Mouse (Mus musculus) brain, adult 2 months (tissue): Measurements from ENCODE around the gene Mxd4.

Experiments
- DNase-seq: peaks from one replicate; pipeline ENCODE4 v3.0.0; 2011; ENCODE audit warnings: low read depth, low spot score

The Mxd4 gene

DNA sequence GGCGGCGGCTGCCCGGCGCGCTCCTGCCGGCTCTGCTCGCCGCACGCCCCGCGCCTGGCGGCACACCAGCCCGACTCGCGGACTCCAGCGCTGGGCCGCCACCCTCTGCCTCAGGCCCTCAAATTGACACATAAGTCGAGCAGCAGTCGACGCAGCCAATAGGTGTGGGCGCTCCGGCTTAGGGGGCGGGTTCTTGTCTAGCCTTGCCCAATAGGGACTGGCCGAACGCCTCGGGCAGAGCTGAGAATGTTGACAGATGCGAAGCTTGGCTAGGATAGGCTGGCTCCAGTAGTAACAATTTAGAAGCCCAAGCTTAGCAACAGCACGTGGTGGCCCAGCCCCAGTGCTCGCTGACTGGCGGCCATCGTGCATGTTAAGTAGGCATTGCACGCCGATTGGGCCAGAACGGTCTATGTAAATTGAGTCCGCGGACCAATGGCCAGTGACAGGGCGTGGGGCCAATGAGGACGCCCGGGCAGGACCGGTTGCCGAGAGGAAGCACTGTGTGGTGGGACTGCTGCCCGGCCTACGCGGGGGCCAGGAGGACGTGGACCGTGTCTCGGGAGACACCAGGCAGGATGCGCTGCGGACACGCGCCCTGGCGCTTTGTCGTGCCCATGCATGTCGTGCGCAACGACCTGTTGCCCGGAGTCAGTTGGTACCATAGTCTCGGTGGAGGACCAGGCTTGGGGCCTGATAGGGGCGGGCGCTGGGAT is at the start of gene Mxd4:
Gene Mxd4, minus strand, starts transcription at position 120 of the 716 bp plus-strand sequence.
- peak; percentile 100 for DNase-seq

DNA sequence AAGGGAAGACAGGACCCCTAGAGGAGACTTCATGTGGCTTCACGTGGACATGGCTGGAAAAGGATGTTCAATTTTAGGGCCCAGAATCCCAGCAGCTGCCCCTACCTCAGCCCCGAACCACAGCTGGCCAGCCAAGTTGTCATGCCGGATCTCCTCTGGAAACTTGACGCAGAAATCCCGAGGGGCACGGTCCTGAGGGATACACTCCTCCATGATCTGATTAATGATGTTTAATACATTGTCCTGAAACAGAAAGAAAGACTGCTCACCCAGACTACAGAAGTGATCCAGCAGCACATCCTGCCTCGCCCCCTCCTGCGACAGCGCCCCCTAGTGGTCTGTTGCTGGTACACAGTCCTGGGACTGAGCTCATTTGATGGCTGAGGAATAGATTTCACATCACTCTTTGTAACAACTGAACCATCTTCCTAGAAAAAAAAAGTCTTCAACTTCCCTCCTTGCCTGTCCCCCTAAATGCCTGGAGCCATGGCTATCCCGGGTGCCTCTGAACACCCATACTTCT is 48.4 kb upstream of the Mxd4 start:
- DNase-seq = peak; percentile 58

DNA sequence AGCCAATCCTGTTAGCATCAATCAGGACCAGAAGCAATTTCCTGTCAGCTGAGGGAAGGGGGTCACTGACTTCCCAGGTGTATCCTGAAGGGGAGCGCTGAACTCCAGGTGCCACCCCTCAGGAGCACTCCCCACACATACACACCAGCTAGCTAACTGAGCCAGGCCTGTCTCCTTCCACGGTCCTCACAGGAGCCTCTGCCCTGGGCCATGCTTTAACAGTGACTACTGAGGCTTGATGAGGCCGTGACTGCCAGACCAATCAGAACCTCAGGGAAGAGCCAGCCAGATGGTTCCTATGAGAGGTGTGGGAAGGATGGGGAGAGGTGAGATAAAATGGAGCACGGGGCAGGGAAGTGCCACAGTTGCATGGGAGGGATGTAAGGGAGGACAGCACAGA is 47.5 kb upstream of the Mxd4 start:
- DNase-seq = peak; percentile 63

DNA sequence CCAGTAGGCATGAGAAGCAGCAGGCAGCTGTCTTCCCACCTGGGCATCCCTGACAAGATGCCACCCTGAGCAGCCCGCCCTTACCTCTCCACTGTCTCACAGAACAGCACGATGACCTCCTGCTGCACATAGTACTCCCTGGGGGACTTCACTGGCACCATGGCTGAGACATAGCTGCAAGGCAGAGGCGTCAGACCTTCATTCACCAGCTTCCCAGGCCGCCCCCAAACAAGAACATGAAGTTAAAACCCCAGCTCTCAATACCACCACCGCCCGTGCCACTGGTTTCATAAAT is 45.6 kb upstream of the Mxd4 start:
- DNase-seq = no peak

DNA sequence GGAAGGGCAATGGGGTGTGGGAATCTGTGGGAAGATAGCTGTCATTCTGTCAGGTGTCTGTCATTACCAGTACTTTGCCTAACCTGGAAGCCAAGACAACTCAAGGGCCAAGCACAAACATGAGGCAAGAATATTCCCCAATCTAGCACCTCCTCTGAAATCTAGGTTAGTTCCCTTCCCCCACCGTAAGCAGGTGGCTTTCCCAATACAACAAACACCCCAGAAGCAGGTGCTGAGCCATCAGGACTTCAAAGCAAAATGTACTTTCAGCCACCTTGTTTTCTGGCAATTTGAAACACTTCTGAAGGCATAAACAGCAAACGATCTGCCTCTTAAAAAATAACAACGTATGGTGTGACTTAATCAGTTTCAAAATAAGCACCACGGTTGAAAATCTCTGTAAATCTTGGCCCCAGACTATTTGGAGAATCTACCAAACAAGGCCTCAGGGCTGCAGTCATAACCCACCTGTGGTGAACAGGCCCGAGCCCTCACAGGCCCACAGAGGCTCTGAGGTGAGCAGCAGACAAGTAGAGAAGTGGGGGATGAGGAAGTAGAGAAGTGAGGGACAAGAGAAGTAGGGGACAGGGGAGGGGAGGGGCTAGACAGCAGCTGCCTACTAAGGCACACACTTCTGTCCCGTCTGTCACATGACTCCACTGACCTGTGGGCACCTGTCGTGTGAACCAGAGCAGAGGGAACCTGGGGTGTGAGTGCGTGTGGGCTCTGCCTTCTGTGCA is 45.1 kb upstream of the Mxd4 start:
- DNase-seq = peak; percentile 75

DNA sequence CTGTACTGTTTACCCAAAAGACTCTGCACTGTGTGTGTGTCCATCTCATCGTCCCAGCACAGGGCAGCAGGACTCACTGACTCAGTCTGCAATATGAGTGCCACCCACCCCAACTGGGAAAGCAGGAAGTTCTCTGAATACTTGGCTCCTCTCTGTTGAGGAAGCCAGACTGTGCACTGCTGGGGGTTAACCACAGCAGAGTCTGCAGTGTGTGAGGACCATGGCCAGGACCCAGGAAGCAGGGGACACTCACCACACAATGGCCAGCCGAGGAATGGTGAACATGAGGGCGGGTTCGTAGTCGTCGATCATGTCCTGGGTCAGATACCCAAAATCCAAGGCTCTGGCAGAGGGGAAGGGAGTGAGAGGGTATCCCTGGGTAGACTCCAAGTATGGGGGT is 44.4 kb upstream of the Mxd4 start:
- DNase-seq = no peak

DNA sequence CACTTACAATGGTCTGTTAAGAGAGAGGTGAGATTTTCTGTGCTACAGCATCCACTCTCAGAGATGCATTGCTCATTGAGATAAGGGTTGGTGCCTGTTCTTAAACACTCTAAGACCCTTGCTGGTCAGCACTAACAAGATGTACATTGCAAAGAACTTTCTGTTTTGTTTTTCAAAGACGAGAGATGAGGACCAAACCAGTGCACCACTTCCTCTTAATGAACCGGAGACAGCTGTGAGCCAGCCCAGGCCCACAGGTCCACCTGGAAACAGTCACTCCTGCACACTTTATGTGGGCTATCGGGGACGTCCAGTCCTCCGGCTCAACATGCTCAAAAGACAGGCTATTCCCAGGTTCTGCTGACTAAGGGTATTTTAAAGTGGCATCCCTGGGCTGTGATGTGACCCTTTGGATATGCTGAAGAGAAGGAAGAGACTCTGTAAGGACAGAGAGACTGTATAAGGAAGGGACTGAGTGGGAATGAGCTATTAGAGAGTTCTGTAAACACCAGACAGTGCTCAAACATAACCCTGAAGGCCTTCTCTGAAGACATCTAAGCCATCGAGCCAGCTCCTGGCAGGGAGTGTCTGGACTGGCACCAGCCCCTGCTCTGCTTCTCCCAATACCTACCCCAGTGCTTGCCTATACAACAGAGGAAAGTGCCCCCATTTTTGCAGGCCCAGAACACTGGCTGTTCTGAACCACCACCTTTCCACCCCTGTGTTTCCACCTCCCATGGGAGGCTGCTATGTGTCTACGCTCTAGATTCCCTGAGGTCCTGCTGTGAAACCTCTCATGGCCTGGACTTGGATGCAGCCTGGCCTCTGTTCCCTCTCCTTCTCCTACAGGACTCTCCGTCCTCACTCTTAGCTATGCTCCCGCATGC is 43.3 kb upstream of the Mxd4 start:
- peak; percentile 53 for DNase-seq

DNA sequence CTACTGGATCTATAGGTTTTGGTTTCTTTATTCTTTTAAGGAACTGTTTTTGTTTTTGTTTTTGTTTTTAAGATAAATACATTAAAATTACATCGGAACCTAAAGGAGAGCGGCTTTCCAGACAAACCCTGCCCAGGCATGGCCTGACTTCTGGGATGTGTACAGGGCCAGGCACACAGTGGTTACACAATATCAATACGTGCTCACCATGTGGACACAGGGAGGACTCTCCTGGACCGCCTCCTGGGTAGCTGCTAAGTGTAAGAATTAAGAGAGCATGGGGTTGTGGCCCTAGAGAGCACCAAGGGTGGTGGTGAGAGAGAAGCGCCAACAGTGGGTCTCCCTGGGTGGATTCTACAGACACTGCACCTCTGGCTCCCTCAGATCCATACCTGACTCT is 42.0 kb upstream of the Mxd4 start:
- no peak for DNase-seq

DNA sequence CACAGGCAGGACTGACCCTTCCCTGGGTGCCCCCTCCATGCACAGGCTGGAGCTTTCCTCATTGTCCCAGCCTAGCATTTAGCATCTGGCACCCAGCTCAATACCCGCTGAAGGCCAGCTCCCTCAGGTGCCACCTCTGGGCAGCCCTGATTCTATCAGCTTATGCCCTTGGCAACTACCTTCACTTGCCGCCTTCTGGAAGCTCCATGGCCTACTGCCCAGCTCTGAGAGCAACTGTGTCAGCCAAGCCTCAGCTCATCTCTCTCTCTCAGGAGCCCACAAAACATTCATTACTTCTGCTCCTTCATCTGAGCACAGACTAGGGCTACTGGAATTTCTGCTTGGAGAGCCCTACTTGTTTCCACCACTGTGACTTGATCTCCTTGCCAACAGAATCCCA is 38.0 kb upstream of the Mxd4 start:
- peak; percentile 87 for DNase-seq

DNA sequence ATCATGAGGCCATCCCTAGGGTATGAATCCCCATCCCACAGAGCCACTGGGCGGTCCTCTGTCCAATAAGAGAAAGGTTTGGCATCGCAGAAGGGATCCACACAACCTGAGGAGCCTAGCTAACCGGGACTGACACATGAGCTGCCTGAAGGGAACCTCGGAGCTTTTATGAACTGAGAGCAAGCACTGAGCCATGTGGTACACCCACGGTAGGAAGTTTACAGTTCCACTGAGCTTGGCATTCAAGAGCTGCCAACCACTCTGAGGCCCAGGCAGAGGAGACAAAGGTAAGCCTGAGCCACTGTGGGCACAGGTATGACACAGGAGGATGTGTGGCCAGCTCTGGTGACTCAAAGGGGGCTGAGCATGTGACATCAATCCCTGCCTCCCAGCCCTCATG is 37.0 kb upstream of the Mxd4 start:
- DNase-seq = peak; percentile 74

DNA sequence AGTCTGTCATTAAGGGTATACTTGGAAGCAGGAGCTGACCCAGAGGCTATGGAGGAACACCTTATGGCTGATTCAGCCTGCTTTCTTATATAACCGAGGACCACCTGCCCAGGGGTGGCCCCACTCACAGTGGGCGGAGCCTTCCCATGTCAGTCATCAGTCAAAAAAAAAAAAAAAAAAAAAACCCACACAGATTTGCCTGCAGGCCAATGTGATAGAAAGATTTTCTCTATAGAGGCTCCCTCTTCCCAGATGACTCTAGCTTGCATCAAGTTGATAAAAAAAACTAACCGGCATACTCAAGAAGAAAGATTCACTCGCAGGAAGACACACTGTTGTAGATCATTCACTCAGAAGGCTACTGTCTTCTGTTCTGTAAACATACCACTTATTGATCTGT is 32.5 kb upstream of the Mxd4 start:
- DNase-seq = no peak

DNA sequence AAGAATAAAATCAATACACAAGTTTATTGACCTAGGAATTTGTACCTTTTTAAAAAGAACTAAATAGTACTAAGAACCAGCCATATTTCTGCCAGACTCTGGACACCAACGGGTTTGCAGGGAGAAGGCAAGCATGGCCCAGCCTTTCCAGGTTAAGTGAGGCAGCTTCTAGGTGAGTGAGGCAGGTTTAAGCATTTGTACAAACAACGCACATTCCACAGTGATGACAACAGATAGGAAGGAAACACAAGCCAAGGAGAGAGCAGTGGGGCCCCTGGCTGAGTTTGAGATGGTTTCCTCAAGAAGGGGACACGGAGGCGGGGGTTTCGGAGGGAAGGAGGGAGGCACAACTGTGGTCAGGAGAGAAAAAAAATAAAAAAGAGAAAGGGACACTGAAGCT is 31.2 kb upstream of the Mxd4 start:
- no peak for DNase-seq

DNA sequence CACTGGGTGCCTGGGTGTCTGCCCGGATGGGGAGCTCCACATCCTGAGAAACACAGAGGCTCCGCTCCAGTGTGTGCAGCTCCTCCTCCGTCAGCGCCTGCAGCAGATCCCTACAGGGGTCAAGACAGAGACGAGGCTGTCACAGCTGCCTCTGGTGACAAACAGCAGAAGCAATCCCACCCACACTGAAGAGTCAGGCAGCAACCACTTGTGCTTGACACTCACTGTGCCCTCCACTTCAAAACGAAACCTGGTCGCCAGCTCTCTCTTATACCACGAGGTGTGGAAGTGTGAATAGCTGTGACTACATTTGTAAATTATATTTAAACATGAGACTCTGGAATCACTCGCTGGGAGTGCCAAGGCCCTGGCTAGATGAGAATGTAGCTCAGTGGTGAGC is 30.2 kb upstream of the Mxd4 start:
- DNase-seq = peak; percentile 56

DNA sequence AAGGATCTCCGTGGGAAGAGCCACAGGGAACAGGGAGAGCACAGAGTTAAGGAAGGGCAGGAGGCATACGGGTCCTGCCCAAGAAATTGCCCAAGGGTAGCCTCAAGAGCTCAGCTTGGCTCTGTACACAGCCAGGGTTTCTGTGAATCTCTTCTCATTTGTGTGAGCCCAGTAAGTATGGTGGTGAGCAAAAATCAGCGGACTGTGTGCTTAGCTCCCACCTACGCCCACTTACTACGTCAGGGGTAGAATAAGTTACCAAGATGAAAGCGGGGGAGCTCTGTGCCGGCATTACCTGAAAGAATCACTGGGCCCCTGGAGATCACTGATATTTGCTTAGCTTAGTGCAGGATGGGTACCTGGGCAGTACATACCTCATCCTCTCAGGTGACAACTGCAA is 28.5 kb upstream of the Mxd4 start:
- DNase-seq = peak; percentile 63

DNA sequence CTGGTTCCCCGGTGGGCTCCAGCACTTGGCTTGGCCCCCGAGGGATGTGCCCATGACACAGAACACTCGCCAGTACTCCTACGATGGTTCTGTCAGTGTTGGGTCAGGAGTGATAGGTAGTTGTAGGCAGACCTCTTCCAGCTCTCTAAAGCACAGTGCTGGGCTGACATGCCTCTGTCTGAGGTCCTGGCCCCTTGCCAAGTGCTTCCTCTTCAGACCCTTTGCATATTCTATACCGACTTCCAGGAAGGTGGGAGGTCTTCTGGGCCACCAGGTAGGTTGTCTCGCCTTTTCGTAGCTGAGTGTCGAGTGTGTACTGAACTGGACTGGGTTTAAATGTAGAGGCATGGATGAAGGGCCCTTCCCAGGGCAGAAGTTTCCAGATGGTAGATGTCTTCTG is 26.1 kb upstream of the Mxd4 start:
- no peak for DNase-seq

DNA sequence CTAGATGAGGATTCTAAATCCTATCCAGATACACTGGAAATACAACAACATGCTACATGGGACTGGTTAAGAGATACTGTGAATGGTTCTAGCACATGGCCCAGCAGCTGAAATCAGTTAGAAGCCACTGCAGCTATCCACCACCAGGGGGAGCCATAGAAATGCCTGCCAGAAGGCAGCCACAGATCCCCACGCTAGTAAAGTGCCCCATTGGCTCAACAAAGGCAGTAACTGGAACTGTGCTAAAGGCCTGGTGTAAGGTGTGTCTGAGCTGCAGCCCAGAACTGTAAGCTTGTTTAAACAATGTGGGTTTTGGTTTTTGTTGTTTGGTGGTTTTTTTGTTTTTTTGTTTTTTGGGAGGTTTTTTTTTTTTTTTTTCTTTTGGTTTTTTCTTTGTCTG is 22.8 kb upstream of the Mxd4 start:
- DNase-seq = peak; percentile 94

DNA sequence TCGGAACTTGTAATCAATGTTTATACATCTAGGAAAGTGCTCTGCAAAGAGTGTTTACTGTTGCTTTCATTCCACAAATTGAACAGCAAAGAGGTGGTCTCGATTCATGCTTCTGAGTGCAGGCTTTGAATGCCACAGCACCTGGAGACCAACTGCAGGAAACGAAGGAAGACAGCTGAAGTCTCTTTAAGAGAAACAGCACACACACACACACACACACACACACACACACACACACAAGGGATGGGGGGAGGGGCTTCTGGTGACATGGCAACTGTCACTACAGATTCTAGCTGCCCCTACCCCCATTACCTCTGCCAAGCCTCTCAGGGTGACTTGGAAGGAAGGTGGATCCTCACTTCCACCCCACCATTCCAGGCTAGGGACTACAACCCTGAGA is 20.0 kb upstream of the Mxd4 start:
- DNase-seq = no peak

DNA sequence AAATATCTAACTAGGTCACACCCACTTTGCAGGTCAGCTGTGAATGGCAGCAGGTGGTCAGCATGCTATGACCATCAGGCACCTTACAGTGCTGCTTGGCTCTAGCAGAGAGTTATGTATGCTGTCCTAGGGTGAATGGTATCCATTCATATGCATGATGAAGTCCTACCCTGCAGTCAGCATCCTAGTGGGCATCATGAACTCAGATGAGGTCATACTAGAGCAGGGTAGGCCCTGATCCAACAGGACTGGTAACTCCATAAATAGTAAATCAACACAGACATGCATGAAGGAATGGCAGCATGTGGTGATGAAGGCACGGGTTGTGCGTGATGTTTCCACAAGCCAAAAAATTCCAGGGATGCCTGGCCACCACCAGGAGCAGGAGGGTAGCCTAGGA is 18.3 kb upstream of the Mxd4 start:
- peak; percentile 58 for DNase-seq

DNA sequence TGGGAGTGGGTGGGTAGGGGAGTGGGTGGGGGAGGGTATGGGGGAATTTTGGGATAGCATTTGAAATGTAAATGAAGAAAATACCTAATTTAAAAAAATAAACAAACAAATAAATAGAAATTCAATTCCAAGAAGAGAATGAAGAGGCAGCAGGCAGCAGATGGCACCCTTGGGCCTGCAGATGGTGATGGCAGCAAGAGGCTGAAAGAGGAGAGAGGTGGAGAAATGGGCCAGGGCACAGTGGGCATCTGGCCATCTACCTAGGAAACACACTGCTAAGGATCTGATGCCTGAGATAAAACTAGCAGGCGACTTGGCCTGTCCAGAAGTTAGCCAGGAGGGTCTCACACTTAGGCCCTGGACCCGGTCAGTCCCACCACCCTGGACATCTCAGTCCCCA is 17.4 kb upstream of the Mxd4 start:
- DNase-seq = peak; percentile 95

DNA sequence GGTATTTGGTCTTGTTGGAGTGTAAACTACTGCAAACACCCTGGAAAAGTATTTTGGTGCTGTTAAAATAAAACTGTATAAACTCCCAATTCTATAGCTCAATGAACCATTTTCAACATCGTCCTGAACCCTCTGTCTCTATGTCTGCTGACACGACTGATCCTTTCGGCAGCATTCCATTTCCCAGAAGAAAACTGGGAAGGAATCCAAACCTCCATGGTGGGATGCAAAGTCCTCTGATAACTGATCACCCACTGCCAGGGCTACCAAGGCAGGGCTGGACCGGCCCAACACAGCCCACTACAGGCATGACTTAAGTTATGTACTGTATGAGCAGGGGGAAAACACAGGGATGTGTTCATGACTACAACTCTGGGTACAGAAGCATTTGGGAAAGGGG is 14.5 kb upstream of the Mxd4 start:
- DNase-seq = no peak

DNA sequence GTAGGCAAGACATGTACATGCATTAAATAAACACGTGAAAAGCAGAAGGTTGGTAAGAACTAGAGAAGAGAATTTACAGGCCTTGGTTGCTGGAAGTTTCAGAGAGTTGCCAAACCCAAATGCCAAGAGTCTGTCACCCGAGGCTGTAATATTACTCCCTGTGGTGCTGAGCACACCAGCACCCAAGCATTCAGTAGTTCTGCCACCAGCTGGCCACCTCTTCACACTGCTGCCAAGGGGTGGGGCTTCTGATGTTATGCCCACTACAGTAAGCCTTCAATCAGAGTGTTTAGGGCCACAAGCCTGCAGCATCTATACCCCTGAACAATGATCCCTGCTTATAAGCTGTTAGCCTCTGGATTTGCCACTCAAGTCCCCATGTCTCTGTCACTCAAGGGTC is 13.9 kb upstream of the Mxd4 start:
- peak; percentile 60 for DNase-seq

DNA sequence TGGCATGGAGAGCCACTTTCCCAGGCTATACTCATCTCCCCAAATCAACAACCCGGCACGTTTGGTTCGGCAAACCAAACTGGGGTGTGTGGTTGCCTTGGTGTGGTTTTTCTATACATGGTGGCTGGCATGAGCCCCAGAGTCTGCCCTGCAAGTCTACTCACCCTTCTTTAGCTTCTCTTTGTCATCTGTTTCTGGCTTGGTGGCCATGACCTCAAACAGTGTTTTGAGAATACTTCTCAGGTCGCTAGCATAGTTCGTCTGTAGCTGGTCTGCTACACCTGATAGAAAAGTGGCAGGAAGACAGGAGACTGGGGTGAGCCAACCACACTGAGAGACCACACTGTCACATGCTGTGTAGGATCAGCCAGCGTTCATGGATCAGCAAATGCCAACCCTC is 11.1 kb upstream of the Mxd4 start:
- no peak for DNase-seq
